Mouse (Mus musculus): ENCODE measurements around the gene Gnao1. TPM values are rescaled to one million over a fixed set of nuclear protein-coding genes. Genes with fewer than 3 reads are reported as not detected.
A peak's percentile ranks its signal among the peaks of the same experiment; 100 is the strongest.

Gnao1 gene
- polyA plus RNA-seq, 2 experiments from 2014 or later, result 1.0 TPM; not detected in 1

DNA sequence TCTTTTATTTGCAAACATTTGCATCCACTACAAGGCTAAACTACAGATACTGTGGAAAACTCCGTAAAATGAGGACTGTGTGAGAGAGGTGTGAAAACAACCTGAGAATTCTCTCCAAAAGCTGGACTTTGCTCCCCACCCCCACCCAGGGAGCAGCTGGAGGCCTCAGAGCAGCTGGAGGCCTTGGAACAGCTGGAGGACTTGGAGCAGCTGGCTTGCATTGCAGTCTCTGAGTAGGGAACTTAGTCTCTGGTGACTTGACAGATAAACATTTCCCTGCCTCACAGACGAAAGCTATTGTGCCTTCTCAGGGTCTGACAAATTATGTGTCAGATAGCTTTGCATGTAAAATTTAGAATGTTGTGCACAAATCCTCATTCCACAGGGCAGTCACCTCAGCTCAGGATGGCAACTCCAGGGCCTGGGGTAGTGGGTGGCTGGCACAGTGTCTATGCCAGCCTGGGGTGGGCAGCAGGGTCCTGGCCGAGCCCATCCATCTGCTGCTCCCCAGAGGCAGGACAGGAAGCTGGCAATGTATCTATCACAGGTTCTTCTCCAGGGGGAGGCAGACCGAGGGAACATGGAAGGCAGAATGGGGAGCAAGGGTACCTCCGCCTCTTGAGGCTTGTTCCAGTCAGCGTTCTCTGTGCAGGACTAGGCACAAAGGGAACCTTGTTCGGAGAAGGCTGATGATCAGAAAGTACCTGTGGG lies 87.2 kb downstream of the Gnao1 start:
- no peak for ATAC-seq

- no peak for ATAC-seq
Observed at GRCm38 (mm10) chr8:93898570-93898969, 88.8 kb downstream of the Gnao1 start.

GRCm38 (mm10) chr8:93902040-93902439 lies 92.3 kb downstream of the Gnao1 start:
- no peak for ATAC-seq

DNA sequence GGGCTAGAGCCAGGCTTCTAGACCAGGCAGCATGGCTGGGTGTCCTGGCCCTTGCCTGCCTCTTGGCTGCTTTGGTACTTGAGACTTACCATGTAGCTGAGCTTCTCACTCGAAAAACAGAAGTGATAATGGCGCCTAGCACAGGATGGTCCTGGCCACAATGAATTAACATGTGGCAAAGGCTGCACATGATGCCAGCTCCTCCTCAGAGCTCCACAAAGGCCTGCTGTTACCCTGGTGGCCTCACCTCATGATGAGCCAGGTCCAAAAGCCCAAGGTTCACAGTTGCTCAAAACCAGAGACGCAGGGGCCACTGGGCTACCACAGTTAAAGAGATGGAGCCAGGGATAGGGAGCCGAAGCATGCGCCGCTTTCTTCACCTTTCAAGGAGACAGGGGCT lies 97.2 kb downstream of the Gnao1 start:
- ATAC-seq, result no peak

DNA sequence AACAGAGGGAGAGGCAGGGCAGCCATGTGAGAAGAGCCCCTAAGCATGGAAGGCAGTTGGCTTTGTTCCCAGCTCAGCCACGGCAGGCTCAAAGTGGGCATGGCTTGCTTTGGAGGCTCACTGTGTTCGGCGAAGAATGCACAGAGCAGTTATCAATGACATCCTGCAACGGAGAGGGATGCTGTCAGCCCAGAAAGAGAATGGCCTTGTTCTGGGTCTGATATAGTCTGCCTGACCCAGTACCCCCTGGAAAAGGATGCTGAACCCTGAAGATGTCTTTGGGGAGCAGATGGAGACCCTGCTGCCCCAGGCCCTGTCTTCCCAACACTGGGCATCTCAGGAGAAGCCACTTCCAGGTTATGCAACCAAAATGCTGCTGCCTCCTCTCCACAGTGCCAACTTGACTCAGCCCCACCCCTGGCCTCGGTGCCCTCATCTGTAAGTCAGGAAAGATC lies 98.2 kb downstream of the Gnao1 start:
- ATAC-seq, result no peak

DNA sequence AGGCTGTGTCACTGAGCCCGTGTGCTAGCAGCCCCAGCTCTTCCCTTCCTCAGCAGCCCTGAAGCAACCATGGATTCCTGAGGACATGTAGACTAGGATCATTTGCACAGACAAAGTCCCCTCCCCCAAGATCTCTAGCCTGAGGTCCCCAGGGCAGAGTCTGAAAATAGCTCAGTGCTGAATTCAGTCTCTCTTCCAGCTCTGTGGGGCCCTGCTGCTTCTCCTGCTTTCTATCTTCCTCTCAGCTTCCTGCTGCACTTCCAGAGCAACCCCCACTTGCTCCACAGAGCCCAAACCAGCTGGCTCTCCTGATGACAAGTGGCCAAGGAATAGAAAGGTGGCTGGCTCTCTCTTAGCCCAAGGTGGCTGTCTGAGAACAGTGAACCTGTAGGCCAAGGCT lies 98.8 kb downstream of the Gnao1 start:
- no peak for ATAC-seq

- no peak for ATAC-seq
Observed at GRCm38 (mm10) chr8:93911715-93912555, 102.2 kb downstream of the Gnao1 start.

DNA sequence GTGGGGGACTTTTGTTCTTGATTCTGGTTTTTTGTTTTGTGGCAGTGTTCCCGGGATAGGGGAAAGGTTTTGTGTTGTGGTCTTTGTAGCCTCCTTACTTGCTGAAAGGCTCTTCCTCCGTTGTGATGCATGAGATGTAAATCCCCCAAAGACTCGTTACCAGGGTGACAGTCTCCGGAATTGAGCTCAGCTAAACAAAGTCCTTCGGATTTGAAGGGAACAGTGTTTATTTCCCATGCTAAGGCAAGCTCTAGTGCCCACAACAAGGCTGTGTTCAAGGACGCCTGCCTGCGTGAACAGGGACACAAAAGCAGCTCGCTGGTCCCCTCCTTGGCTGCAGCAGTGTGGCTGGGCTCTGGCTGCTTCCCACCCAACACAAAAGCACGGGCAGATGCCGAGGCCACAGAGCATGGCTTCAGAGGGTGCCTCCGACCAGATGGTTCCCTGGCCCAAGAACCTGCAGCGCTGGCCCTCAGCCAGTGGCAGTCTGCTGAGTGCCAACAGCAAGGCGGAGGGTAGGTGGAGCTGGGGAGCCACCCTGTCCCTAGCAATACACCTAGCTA lies 108.2 kb downstream of the Gnao1 start:
- no peak for ATAC-seq

- ATAC-seq, result no peak
Observed at GRCm38 (mm10) chr8:93918580-93918979, 108.8 kb downstream of the Gnao1 start.

- ATAC-seq, result no peak
Observed at GRCm38 (mm10) chr8:93919422-93919821, 109.7 kb downstream of the Gnao1 start.

GRCm38 (mm10) chr8:93919916-93920589 lies 110.3 kb downstream of the Gnao1 start:
- ATAC-seq, result no peak

DNA sequence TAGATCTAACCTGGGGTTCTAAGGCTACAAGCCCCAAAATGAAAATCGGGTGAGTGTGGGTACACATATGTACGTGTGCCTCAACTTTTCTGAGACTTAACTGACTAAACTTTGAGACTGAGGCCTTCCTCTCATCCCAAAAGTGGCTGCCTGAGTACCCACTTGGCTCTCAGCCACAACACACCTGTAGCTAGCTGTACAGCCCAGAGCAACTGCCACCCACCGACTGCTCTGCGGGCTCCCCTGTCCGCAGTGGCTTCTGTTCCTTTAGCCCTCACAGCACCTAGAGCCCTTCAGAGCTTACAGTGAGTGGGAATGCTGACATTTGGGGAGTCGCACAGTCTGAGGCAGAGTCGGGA lies 110.8 kb downstream of the Gnao1 start:
- ATAC-seq, result no peak

DNA sequence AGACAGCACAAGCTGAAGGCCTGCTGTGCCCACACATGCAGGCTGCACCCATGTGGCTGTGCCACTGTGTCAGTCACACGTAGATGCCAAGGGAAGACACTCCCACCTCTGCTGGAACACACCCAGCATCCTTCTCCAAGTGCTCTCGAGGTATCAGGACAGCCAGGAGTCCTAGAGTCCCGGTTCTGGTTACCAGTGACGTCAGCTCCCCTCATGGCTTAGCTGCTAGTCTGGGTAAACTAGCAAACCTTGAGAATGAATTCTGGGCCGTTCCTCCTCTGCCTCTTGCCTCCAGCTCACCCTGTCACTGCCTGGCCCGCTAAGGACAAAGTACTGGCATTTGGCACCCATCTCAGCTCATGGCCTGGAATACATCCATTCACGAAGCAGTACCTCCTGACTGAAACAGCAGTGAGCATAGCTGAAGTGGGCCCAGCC lies 114.2 kb downstream of the Gnao1 start:
- no peak for ATAC-seq

- no peak for ATAC-seq
Observed at GRCm38 (mm10) chr8:93925513-93925912, 115.7 kb downstream of the Gnao1 start.

DNA sequence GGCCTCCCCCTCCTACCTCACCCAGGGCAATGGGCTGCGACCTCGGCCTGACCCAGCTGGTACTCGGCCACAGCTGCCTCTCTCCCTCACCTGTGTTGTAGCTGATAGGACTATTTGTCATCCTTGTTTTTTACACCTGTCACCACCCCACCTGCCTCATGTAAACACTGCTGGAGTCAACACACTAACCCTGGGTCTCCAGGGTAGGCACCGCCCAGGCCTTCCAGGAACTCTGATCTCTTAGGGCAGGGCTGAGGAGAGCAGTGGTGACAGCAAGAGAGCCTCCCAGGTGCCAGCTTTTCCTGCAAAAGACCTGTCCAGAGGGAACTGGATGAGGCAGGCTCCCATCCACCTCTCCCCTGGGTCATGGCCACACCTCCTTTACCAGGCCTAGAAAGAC lies 119.5 kb downstream of the Gnao1 start:
- ATAC-seq, result no peak

- no peak for ATAC-seq
Observed at GRCm38 (mm10) chr8:93931336-93931735, 121.6 kb downstream of the Gnao1 start.

DNA sequence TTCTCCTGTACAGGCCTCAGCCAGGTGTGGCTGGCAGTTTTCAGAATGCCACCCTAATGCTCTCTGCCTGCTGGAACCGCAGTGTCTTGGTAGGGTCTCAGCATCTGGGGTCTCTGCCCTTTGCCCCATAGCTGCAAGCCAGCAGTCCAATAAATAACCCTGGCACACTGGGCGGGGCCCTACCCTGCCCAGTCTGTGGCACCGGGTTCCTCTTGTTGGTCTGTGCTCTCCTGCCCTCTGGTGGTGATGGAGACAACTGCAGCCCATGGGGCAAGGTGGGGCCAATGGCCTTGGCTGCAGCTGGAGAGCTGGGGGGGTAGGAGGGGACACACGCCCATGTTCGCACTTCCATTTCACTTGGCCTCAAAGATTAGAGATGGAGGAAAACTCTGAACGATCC lies 123.1 kb downstream of the Gnao1 start:
- ATAC-seq, result peak; percentile 36

- no peak for ATAC-seq
Observed at GRCm38 (mm10) chr8:93933288-93933687, 123.5 kb downstream of the Gnao1 start.

DNA sequence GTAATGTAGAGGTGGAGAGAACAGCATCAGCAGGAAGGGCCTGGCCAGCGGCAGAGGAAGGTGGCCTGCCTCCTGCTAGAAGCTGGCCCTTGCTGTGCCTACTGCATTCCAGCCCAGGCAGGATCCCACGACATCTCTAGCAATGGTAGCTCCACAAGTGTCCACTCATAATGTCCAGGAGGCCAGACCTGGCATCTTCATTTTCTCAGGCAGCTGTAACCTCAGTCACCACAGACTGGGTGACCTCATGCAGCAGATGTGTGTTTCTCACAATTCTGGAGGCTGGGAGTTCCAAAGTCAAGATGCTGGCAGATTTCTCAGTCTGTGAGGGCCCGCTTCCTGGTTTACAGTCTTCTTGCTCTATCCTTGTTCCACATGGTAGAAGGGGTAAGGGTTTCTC lies 128.4 kb downstream of the Gnao1 start:
- ATAC-seq, result no peak

GRCm38 (mm10) chr8:93940542-93941423 lies 131.0 kb downstream of the Gnao1 start:
- no peak for ATAC-seq

- ATAC-seq, result no peak
Observed at GRCm38 (mm10) chr8:93941636-93942054, 131.9 kb downstream of the Gnao1 start.

DNA sequence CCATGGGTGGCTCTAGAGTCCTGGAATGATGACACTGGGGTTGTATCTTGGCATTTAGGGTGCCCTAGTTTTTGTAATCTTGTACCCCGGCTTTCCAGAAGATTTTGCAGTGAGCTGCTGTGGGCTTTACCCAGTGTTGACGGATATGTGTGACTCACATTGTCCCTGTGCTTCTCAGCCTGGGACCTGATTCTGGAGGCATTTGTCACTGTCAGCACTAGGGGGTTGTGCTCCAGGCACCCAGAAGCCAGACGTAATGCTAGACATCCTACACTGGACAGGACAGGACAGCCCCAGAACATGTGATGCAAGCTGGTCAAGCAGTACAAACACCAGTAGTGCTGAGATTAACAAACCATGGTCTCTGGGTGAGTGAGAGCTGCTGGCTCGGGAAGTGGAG lies 136.0 kb downstream of the Gnao1 start:
- no peak for ATAC-seq
